Mouse (Mus musculus) heart, postnatal 0 days (tissue): ENCODE results near the gene 4921507P07Rik. TPM values are rescaled to one million over a fixed set of nuclear protein-coding genes. Genes with fewer than 3 reads are reported as not detected.

Source experiments
- ATAC-seq: fragments of 200-750 bp; cut with Nextera tagmentation; 2 replicates; pipeline ENCODE4 v1.8.0; 2017; ENCODE audit warnings: low read depth, moderate number of reproducible peaks, moderate library complexity; ENCODE audit not compliant: insufficient read depth
- DNase-seq: peaks from one replicate; pipeline ENCODE4 v3.0.0-alpha.2; 2016; ENCODE audit warnings: low spot score
- H3K27ac ChIP-seq: fragments of 300-500 bp; sonication (generic); 2 replicates; pipeline ENCODE4 v1.5.1; 2014; ENCODE audit warnings: low read depth, mild to moderate bottlenecking
- H3K27me3 ChIP-seq: fragments of 300-500 bp; sonication (generic); 2 replicates; pipeline ENCODE4 v1.6.1; 2014; ENCODE audit warnings: low read length, mixed read lengths; ENCODE audit not compliant: control insufficient read depth, insufficient read depth
- H3K36me3 ChIP-seq: fragments of 300-500 bp; sonication (generic); replicated peaks from 2 replicates; pipeline ENCODE4 v1.6.1; 2014; ENCODE audit warnings: low read length, mixed read lengths; ENCODE audit not compliant: control insufficient read depth, insufficient read depth
- H3K4me1 ChIP-seq: fragments of 300-500 bp; sonication (generic); 2 replicates; pipeline ENCODE4 v1.6.1; 2014; ENCODE audit warnings: antibody characterized with exemption; ENCODE audit not compliant: control insufficient read depth, insufficient read depth
- H3K4me2 ChIP-seq: fragments of 300-500 bp; sonication (generic); 2 replicates; pipeline ENCODE4 v1.6.1; 2014; ENCODE audit warnings: low read depth, mild to moderate bottlenecking, low read length, moderate library complexity
- H3K4me3 ChIP-seq: fragments of 300-500 bp; sonication (generic); 2 replicates; pipeline ENCODE4 v1.5.1; 2014; ENCODE audit warnings: low read depth, low read length
- H3K9ac ChIP-seq: fragments of 300-500 bp; sonication (generic); replicated peaks from 2 replicates; pipeline ENCODE4 v1.6.1; 2014; ENCODE audit warnings: low read depth, low read length, mixed read lengths
- H3K9me3 ChIP-seq: fragments of 300-500 bp; sonication (generic); replicated peaks from 2 replicates; pipeline ENCODE4 v1.6.1; 2016; ENCODE audit warnings: low read length; ENCODE audit not compliant: control insufficient read depth
- CTCF ChIP-seq: IDR thresholded peaks from 2 replicates; pipeline ENCODE4 v1.5.1; 2016; ENCODE audit warnings: antibody characterized with exemption, control low read depth, low read depth
- EP300 ChIP-seq: IDR thresholded peaks from 2 replicates; pipeline ENCODE4 v1.6.1; 2016; ENCODE audit warnings: antibody characterized with exemption, low read depth
- WGBS: fragments of 180-500 bp; shearing (Covaris S2); extraction: QIAGEN DNeasy Blood & Tissue Kit; methylation state at CpG from one replicate; pipeline ENCODE4 v1.1.7; 2014; 5-methylcytosine and 5-hydroxymethylcytosine counted together
- polyA plus RNA-seq: library from polyadenylated mRNA; unstranded; fragments of >200 nt; fragmentation: Nextera tagmentation; extraction: Ambion mirVana; gene quantifications from 2 replicates; pipeline ENCODE4 v1.2.1, GENCODE M21; 2015
- total RNA-seq: library from RNA; depleted of rRNA; stranded (reverse); fragments of >200 nt; gene quantifications from 2 replicates; pipeline ENCODE4 v1.2.3, GENCODE M21; 2014; ENCODE audit warnings: low replicate concordance

Gene 4921507P07Rik
- total and polyA plus RNA-seq, 2 experiments from 2014 or later: 0.30 TPM; not detected in 1

DNA sequence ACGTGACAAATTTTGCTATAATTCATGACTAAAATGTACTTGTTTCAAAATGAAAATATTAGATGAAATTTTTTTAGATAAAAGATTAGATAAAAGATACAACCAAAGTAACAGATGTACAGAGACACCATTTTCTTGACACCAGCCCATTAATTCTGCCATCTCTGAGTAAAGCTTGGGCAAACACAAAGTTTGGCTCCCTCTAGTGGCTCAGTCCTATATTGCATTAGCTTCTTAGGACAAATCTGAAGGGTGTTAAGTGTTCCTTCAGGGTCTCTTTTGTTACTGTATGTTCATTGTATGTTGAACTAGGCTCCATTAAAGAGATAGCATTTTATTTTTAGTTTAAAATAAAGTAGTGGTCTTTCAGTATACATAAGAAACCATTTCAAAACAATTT lies 8.2 kb downstream of the 4921507P07Rik start:
- H3K4me2 ChIP-seq: no peak overlapping the region
- H3K4me3 ChIP-seq: no peak overlapping the region
- no peak overlapping the region for H3K9ac ChIP-seq
- DNase-seq (peak; percentile 72), ATAC-seq (no peak)
- 98% methylated on average over 1 of the region's 1 CpGs for WGBS
- H3K27me3 ChIP-seq: no peaks in the 10 kb centered on the region
- H3K27ac ChIP-seq: no peak overlapping the region
- TF ChIP-seq EP300: no peak
- peak; percentile 83 for TF ChIP-seq CTCF
- H3K4me1 ChIP-seq: no peaks in the 10 kb centered on the region
- H3K36me3 ChIP-seq: no peaks in the 10 kb centered on the region
- no peaks in the 10 kb centered on the region for H3K9me3 ChIP-seq

DNA sequence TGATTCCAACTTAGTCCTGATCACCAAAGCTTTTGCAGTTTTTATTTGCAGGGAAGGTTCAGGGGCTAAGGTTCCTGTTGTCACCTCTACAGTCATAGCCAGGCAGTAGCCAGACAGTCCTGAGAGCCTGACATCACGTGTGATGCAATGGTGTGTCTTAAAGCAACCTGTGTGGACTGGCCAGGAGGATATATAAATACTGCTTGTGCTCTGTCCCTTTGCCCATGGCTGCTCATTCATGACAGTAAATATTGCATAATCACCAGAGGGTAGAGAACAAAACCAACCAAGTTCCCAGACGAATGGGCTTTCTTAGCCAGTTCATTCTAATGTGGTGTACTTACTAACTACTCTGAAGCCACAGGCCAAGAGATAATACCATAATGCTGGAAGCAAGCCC lies 9.0 kb downstream of the 4921507P07Rik start:
- TF ChIP-seq EP300 (no peak), CTCF (no peak)
- no peaks in the 10 kb centered on the region for H3K27me3 ChIP-seq
- WGBS: 81% methylated on average over 2 of the region's 2 CpGs
- no peak overlapping the region for H3K4me2 ChIP-seq
- H3K27ac ChIP-seq: no peak overlapping the region
- no peak overlapping the region for H3K9ac ChIP-seq
- no peak for ATAC-seq
- no peak for DNase-seq
- H3K4me3 ChIP-seq: no peak overlapping the region
- no peaks in the 10 kb centered on the region for H3K36me3 ChIP-seq
- H3K9me3 ChIP-seq: no peaks in the 10 kb centered on the region
- H3K4me1 ChIP-seq: no peaks in the 10 kb centered on the region

DNA sequence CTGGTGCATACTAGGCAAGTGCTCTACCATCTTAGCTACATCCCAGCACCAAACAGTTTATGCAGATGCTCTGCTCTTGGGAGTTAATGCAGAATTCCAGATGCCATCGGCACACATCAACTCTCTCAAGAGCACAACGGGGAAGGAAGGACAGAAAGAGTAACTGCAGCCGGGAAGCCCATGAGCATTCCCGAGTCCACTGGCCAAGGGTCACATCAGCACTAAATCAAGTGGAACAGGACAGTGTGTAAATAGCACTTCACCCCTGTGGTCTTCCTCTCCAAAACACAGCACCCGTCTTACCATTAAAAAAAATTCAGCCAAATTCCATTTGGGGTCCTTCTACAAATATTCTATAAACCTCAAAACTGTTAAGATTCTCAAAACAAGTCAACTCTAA lies 10.1 kb downstream of the 4921507P07Rik start:
- ATAC-seq: no peak
- H3K27me3 ChIP-seq: no peaks in the 10 kb centered on the region
- H3K9ac ChIP-seq: no peak overlapping the region
- 68% methylated on average over 5 of the region's 5 CpGs for WGBS
- no peaks in the 10 kb centered on the region for H3K36me3 ChIP-seq
- no peak overlapping the region for H3K4me2 ChIP-seq
- H3K9me3 ChIP-seq: no peaks in the 10 kb centered on the region
- TF ChIP-seq CTCF (no peak), EP300 (no peak)
- DNase-seq: no peak
- no peak overlapping the region for H3K27ac ChIP-seq
- H3K4me3 ChIP-seq: no peak overlapping the region
- H3K4me1 ChIP-seq: no peaks in the 10 kb centered on the region

DNA sequence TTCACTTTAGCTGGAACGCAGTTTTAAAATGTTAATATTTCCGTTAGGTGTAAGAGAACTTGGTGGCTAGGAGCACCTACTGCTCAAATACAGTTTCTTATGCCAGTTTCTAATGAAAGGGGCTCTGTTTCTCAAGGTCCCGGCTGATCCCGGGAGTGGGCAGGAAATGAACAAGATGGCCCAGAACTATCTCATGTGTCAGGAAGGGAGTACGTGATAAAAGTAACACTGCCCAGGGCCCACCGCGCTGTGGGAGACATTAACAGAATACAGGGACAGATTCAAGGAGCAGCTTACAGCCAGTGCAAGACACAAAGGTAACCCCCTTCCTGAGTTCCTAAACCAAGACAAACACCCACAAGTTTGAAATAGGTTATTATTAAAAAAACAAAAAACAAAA lies 10.7 kb downstream of the 4921507P07Rik start:
- DNase-seq: no peak
- TF ChIP-seq CTCF (no peak), EP300 (no peak)
- no peak for ATAC-seq
- Histone ChIP-seq H3K27me3 (no peaks in the 10 kb centered on the region), H3K4me2 (no peak overlapping the region), H3K27ac (no peak overlapping the region), H3K4me3 (no peak overlapping the region), H3K9me3 (no peaks in the 10 kb centered on the region), H3K9ac (no peak overlapping the region), H3K36me3 (no peaks in the 10 kb centered on the region), H3K4me1 (no peaks in the 10 kb centered on the region)
- WGBS: 42% methylated on average over 7 of the region's 7 CpGs

DNA sequence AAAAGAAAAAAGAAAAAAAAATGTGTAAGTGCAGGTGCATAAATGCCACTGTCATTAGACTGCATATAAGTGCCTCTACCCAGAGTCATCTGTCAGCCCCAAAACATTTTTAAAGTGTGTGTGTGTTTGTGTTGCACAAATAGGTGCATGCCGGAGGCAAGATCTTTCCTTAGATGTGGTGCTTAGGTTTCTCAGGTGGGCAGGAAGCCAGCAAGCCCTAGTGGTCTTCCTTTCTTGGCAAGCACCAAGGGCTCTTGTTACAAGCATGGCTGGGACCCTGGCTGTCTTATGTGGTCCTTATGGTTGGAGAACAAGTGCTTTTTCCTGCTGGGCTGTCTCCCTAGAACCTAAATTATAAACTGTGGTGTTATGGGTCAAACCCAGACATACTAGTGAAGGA lies 24.8 kb downstream of the 4921507P07Rik start:
- ATAC-seq (no peak), DNase-seq (no peak)
- no peak overlapping the region for H3K27ac ChIP-seq
- H3K27me3 ChIP-seq: no peaks in the 10 kb centered on the region
- 65% methylated on average over 1 of the region's 1 CpGs for WGBS
- no peaks in the 10 kb centered on the region for H3K36me3 ChIP-seq
- peaks cover 9% of the 10 kb centered on the region; the same call in 1 of the 2 replicates for H3K4me1 ChIP-seq
- H3K4me3 ChIP-seq: no peak overlapping the region
- no peak for TF ChIP-seq EP300
- no peak overlapping the region for H3K9ac ChIP-seq
- no peaks in the 10 kb centered on the region for H3K9me3 ChIP-seq
- no peak overlapping the region for H3K4me2 ChIP-seq

DNA sequence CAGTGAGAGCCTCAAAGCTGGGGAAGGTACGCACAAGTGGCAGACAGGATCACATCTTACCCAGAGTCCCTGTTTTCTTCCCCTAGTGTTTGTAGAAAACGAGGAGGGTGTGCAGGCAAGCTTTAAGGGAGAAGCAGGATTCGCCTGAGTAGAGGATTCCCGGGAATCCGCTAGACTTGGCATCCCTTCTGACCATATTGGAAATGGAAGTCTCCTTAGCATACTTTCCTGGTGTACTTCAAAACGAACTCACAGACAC lies 29.5 kb downstream of the 4921507P07Rik start:
- no peak for DNase-seq
- Histone ChIP-seq H3K9me3 (no peaks in the 10 kb centered on the region), H3K36me3 (peaks cover 16% of the 10 kb centered on the region), H3K4me3 (peak overlapping the region; percentile 93), H3K9ac (peak overlapping the region; percentile 82), H3K27ac (peak overlapping the region; percentile 95), H3K4me2 (peak overlapping the region; percentile 74), H3K4me1 (peaks cover 13% of the 10 kb centered on the region; the same call in 1 of the 2 replicates), H3K27me3 (no peaks in the 10 kb centered on the region)
- ATAC-seq: peak; percentile 1; the same call in 1 of the 2 replicates
- WGBS: 3% methylated on average over 6 of the region's 6 CpGs
- TF ChIP-seq CTCF (no peak), EP300 (no peak)
